Mouse (Mus musculus): ENCODE results near the gene Aqp3. TPM values are rescaled to one million over a fixed set of nuclear protein-coding genes. Genes with fewer than 3 reads are reported as not detected.
A peak's percentile ranks its signal among the peaks of the same experiment; 100 is the strongest.

Gene Aqp3
- polyA plus RNA-seq, 1 experiment from 2014 or later: 10.7 TPM

- no peaks in the 10 kb centered on the region for H3K9me3 ChIP-seq (ENCODE audit: low read length)
- no peak overlapping the region for H3K27ac ChIP-seq (ENCODE audit: low read depth)
- no peak for ATAC-seq
- peaks cover 20% of the 10 kb centered on the region for H3K27me3 ChIP-seq (ENCODE audit: insufficient read depth, low read length)
- WGBS (ENCODE audit: insufficient replicate concordance): 32% methylated on average over 13 of the region's 13 CpGs
- H3K36me3 ChIP-seq (replicated peaks; ENCODE audit: insufficient read depth, low read length): no peaks in the 10 kb centered on the region
- DNase-seq: no peak
- peak overlapping the region; percentile 59; the same call in 1 of the 2 replicates for H3K9ac ChIP-seq (replicated peaks)
- no peak for TF ChIP-seq CTCF (IDR thresholded peaks at IDR 0.05; ENCODE audit: low read depth)
- no peak for TF ChIP-seq EP300 (IDR thresholded peaks at IDR 0.05; ENCODE audit: low read depth)
- H3K4me1 ChIP-seq (ENCODE audit: insufficient read depth): peaks cover 32% of the 10 kb centered on the region
- peak overlapping the region; percentile 48 for H3K4me3 ChIP-seq (ENCODE audit: low read depth, low read length)
- peak overlapping the region; percentile 86 for H3K4me2 ChIP-seq (ENCODE audit: low read depth, low read length)
Measured at GRCm38 (mm10) chr4:41097381-41097780, 602 bp downstream of the Aqp3 start.

DNA sequence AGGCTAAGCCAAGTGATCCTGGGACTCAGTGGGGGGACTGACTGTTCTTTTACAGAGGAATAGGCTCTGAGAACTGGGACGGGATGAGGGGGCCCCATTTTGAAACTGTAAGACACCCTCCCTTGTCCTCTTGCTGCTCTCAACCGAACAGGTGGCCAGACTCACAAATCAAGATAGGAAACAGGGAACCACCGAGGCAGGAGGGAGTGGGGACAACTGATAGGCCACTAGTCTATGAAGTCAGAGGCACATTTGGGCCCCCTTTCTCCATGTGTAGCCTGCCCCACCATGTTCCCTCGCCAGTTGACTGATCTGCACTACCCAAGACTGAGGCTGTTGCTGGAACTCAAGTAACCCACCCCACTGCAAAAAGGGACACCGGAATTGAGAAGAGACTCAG is 1.2 kb downstream of the Aqp3 start:
- 49% methylated on average over 5 of the region's 5 CpGs for WGBS (ENCODE audit: insufficient replicate concordance)

DNA sequence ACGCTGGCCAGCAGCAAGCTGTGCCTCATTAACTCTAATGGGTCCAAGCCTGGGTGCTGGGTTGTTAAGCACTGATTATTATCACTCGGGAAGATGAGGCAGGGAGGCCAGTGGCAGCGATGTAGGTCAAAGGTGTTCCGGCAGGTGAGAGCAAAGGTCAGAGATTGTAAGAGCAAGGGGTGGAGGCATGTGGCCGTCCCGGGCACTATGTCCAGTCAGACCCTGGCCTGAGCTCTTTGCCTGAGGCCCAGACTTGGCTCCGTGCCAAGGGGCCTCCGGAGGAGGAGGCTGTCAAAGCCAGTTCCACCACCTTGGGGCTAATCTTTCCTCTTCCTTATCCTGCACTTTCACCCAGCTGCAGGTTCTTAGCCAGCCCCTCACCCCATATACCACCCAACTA is 1.8 kb downstream of the Aqp3 start:
- Histone ChIP-seq H3K4me3 (ENCODE audit: low read depth, low read length) (no peak overlapping the region), H3K9ac (replicated peaks) (peak overlapping the region; percentile 3; the same call in 1 of the 2 replicates), H3K9me3 (ENCODE audit: low read length) (no peaks in the 10 kb centered on the region), H3K36me3 (replicated peaks; ENCODE audit: insufficient read depth, low read length) (no peaks in the 10 kb centered on the region), H3K4me2 (ENCODE audit: low read depth, low read length) (peak overlapping the region; percentile 86), H3K4me1 (ENCODE audit: insufficient read depth) (peaks cover 32% of the 10 kb centered on the region), H3K27ac (ENCODE audit: low read depth) (peak overlapping the region; percentile 48; the same call in 1 of the 2 replicates), H3K27me3 (ENCODE audit: insufficient read depth, low read length) (peaks cover 20% of the 10 kb centered on the region)
- peak; percentile 72 for DNase-seq
- peak; percentile 85 for ATAC-seq
- TF ChIP-seq CTCF (IDR thresholded peaks at IDR 0.05; ENCODE audit: low read depth) (no peak), EP300 (IDR thresholded peaks at IDR 0.05; ENCODE audit: low read depth) (peak; percentile 4; the same call in 1 of the 2 replicates)
- WGBS (ENCODE audit: insufficient replicate concordance): 58% methylated on average over 8 of the region's 8 CpGs

More for the DNA sequence above, 1.2 kb downstream of the Aqp3 start:
- no peak for DNase-seq
- Histone ChIP-seq H3K27ac (ENCODE audit: low read depth) (no peak overlapping the region), H3K27me3 (ENCODE audit: insufficient read depth, low read length) (peaks cover 20% of the 10 kb centered on the region), H3K4me1 (ENCODE audit: insufficient read depth) (peaks cover 32% of the 10 kb centered on the region), H3K9ac (replicated peaks) (peak overlapping the region; percentile 3), H3K4me3 (ENCODE audit: low read depth, low read length) (peak overlapping the region; percentile 48), H3K4me2 (ENCODE audit: low read depth, low read length) (peak overlapping the region; percentile 86), H3K36me3 (replicated peaks; ENCODE audit: insufficient read depth, low read length) (no peaks in the 10 kb centered on the region), H3K9me3 (ENCODE audit: low read length) (no peaks in the 10 kb centered on the region)
- peak; percentile 37 for ATAC-seq
- TF ChIP-seq EP300 (IDR thresholded peaks at IDR 0.05; ENCODE audit: low read depth) (peak; percentile 52; the same call in 1 of the 2 replicates), CTCF (IDR thresholded peaks at IDR 0.05; ENCODE audit: low read depth) (no peak)

DNA sequence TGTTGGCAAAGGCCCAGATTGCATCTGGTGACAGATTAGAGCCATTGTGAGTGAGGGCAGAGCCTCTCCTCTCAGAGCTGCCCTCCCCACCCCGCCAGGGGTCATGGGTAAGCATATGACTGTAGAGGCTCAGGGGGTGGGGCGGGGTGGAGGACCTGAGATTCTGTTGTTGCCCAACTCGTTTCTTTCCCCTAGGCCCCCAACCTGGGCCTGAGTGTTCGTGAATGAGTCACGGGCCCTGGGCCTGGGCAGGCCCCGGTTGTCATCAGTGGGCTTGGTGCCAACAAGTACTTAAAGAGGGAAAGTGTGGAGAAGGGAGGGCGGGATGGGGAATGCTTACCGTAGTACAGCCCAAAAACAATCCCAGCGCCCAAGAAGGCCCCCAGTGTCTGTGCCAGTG is 3.6 kb downstream of the Aqp3 start:
- H3K4me1 ChIP-seq (ENCODE audit: insufficient read depth): peaks cover 42% of the 10 kb centered on the region
- 69% methylated on average over 9 of the region's 9 CpGs for WGBS (ENCODE audit: insufficient replicate concordance)
- H3K4me3 ChIP-seq (ENCODE audit: low read depth, low read length): no peak overlapping the region
- ATAC-seq: no peak
- no peak for DNase-seq
- no peak overlapping the region for H3K27ac ChIP-seq (ENCODE audit: low read depth)
- no peak for TF ChIP-seq EP300 (IDR thresholded peaks at IDR 0.05; ENCODE audit: low read depth)
- H3K9ac ChIP-seq (replicated peaks): no peak overlapping the region
- H3K4me2 ChIP-seq (ENCODE audit: low read depth, low read length): no peak overlapping the region
- H3K9me3 ChIP-seq (ENCODE audit: low read length): no peaks in the 10 kb centered on the region
- H3K27me3 ChIP-seq (ENCODE audit: insufficient read depth, low read length): peaks cover 20% of the 10 kb centered on the region
- H3K36me3 ChIP-seq (replicated peaks; ENCODE audit: insufficient read depth, low read length): no peaks in the 10 kb centered on the region

DNA sequence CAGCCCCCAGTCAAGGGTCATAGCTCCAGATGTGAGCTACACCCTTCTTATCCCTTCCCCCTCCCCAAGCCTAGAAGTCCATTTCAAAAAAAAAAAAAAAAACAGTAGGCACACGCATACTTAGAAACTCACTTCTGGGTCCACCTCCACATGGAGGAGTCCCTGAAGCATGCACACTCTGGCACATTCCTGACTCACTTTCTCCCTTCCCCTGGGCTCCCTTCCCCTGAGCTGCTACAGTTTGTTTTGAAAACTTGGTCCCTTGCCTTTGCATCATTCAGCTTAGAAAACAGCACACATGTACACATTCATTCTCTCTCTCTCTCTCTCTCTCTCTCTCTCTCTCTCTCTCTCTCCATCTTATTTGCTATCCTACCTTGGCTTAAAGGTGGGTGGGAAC is 5.0 kb downstream of the Aqp3 start:
- Histone ChIP-seq H3K27ac (ENCODE audit: low read depth) (no peak overlapping the region), H3K4me1 (ENCODE audit: insufficient read depth) (peaks cover 48% of the 10 kb centered on the region), H3K4me2 (ENCODE audit: low read depth, low read length) (no peak overlapping the region), H3K27me3 (ENCODE audit: insufficient read depth, low read length) (peaks cover 11% of the 10 kb centered on the region), H3K36me3 (replicated peaks; ENCODE audit: insufficient read depth, low read length) (no peaks in the 10 kb centered on the region), H3K4me3 (ENCODE audit: low read depth, low read length) (no peak overlapping the region), H3K9ac (replicated peaks) (no peak overlapping the region), H3K9me3 (ENCODE audit: low read length) (no peaks in the 10 kb centered on the region)
- WGBS (ENCODE audit: insufficient replicate concordance): 71% methylated on average over 1 of the region's 1 CpGs
- TF ChIP-seq EP300 (IDR thresholded peaks at IDR 0.05; ENCODE audit: low read depth): no peak
- no peak for TF ChIP-seq CTCF (IDR thresholded peaks at IDR 0.05; ENCODE audit: low read depth)
- ATAC-seq: no peak
- DNase-seq: no peak

GRCm38 (mm10) chr4:41091391-41091790 is 6.6 kb downstream of the Aqp3 start:
- Histone ChIP-seq H3K9ac (replicated peaks) (no peak overlapping the region), H3K4me1 (ENCODE audit: insufficient read depth) (peaks cover 44% of the 10 kb centered on the region), H3K36me3 (replicated peaks; ENCODE audit: insufficient read depth, low read length) (no peaks in the 10 kb centered on the region), H3K9me3 (ENCODE audit: low read length) (no peaks in the 10 kb centered on the region), H3K27me3 (ENCODE audit: insufficient read depth, low read length) (no peaks in the 10 kb centered on the region), H3K4me3 (ENCODE audit: low read depth, low read length) (no peak overlapping the region), H3K4me2 (ENCODE audit: low read depth, low read length) (no peak overlapping the region), H3K27ac (ENCODE audit: low read depth) (no peak overlapping the region)
- DNase-seq (no peak), ATAC-seq (no peak)
- WGBS (ENCODE audit: insufficient replicate concordance): 55% methylated on average over 3 of the region's 3 CpGs
- TF ChIP-seq CTCF (IDR thresholded peaks at IDR 0.05; ENCODE audit: low read depth): no peak
- no peak for TF ChIP-seq EP300 (IDR thresholded peaks at IDR 0.05; ENCODE audit: low read depth)

DNA sequence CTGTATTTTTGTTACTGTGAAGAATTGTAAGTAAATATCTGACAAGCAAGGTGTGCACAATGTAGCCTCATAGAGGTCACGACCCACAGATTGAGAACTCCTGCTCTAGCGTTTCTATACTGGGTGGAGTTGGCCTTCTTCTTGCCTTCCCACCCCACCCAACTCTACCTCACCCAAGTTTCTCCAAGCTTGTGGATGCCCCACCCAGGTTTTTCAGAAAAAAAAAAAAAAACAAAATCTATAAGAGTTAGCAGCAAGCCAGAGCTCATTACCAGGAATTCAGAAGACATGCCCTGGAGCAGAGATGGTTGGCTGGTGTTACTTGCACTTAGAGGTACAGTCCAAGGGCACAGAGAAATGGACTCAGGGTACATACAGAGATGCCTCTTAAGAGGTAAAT is 8.3 kb downstream of the Aqp3 start:
- Histone ChIP-seq H3K9me3 (ENCODE audit: low read length) (no peaks in the 10 kb centered on the region), H3K36me3 (replicated peaks; ENCODE audit: insufficient read depth, low read length) (no peaks in the 10 kb centered on the region), H3K4me3 (ENCODE audit: low read depth, low read length) (no peak overlapping the region), H3K4me1 (ENCODE audit: insufficient read depth) (peaks cover 41% of the 10 kb centered on the region), H3K4me2 (ENCODE audit: low read depth, low read length) (peak overlapping the region; percentile 40), H3K27ac (ENCODE audit: low read depth) (peak overlapping the region; percentile 39; the same call in 1 of the 2 replicates), H3K9ac (replicated peaks) (no peak overlapping the region), H3K27me3 (ENCODE audit: insufficient read depth, low read length) (no peaks in the 10 kb centered on the region)
- DNase-seq (no peak), ATAC-seq (peak; percentile 28)
- TF ChIP-seq CTCF (IDR thresholded peaks at IDR 0.05; ENCODE audit: low read depth): no peak
- 0 out of 2 replicates have a peak, but pooled peaks have one; percentile 9 for TF ChIP-seq EP300 (IDR thresholded peaks at IDR 0.05; ENCODE audit: low read depth)
- 48% methylated on average over 2 of the region's 2 CpGs for WGBS (ENCODE audit: insufficient replicate concordance)

Measured in liver, postnatal 0 days (tissue).